Mouse (Mus musculus): Measurements from ENCODE around the gene Gpr19. TPM values are rescaled to one million over a fixed set of nuclear protein-coding genes. Genes with fewer than 3 reads are reported as not detected.
A peak's percentile ranks its signal among the peaks of the same experiment; 100 is the strongest.

The Gpr19 gene
- polyA plus RNA-seq, 1 experiment from 2014 or later = 10.8 TPM

- no peaks in the 10 kb centered on the region for H3K9me3 ChIP-seq (ENCODE audit: low read depth, low read length)
- no peaks in the 10 kb centered on the region for H3K27me3 ChIP-seq (ENCODE audit: insufficient read depth, low read length)
- peak; percentile 55 for TF ChIP-seq CTCF (IDR thresholded peaks at IDR 0.05; ENCODE audit: low read depth)
- H3K9ac ChIP-seq = no peak overlapping the region
- ATAC-seq (ENCODE audit: insufficient read depth) (no peak), DNase-seq (peak; percentile 44)
- H3K4me2 ChIP-seq = no peak overlapping the region
- 0 out of 2 replicates have a peak, but pooled peaks cover 4% of the 10 kb centered on the region for H3K36me3 ChIP-seq (ENCODE audit: insufficient read depth)
- H3K27ac ChIP-seq (ENCODE audit: low read depth) = no peak overlapping the region
- WGBS = 61% methylated on average over 6 of the region's 6 CpGs
- H3K4me1 ChIP-seq (ENCODE audit: insufficient read depth) = no peaks in the 10 kb centered on the region
- no peak overlapping the region for H3K4me3 ChIP-seq (ENCODE audit: low read depth, low read length)
These were observed 21.6 kb downstream of the Gpr19 start for GRCm38 (mm10) chr6:134876795-134877194.

GRCm38 (mm10) chr6:134873018-134873417 lies 25.4 kb downstream of the Gpr19 start:
- H3K4me3 ChIP-seq (ENCODE audit: low read depth, low read length) = no peak overlapping the region
- no peak overlapping the region for H3K27ac ChIP-seq (ENCODE audit: low read depth)
- H3K9ac ChIP-seq = no peak overlapping the region
- ATAC-seq (ENCODE audit: insufficient read depth) (no peak), DNase-seq (peak; percentile 14)
- peak; percentile 48 for TF ChIP-seq CTCF (IDR thresholded peaks at IDR 0.05; ENCODE audit: low read depth)
- no peak overlapping the region for H3K4me2 ChIP-seq
- no peaks in the 10 kb centered on the region for H3K27me3 ChIP-seq (ENCODE audit: insufficient read depth, low read length)
- H3K36me3 ChIP-seq (ENCODE audit: insufficient read depth) = peaks cover 13% of the 10 kb centered on the region; the same call in 1 of the 2 replicates
- WGBS = 76% methylated on average over 2 of the region's 2 CpGs
- no peaks in the 10 kb centered on the region for H3K9me3 ChIP-seq (ENCODE audit: low read depth, low read length)
- no peaks in the 10 kb centered on the region for H3K4me1 ChIP-seq (ENCODE audit: insufficient read depth)

GRCm38 (mm10) chr6:134872236-134872635 lies 26.1 kb downstream of the Gpr19 start:
- H3K36me3 ChIP-seq (ENCODE audit: insufficient read depth) = peaks cover 13% of the 10 kb centered on the region; the same call in 1 of the 2 replicates
- no peaks in the 10 kb centered on the region for H3K4me1 ChIP-seq (ENCODE audit: insufficient read depth)
- no peak overlapping the region for H3K4me2 ChIP-seq
- no peaks in the 10 kb centered on the region for H3K9me3 ChIP-seq (ENCODE audit: low read depth, low read length)
- no peak overlapping the region for H3K9ac ChIP-seq
- ATAC-seq (ENCODE audit: insufficient read depth) (no peak), DNase-seq (no peak)
- H3K4me3 ChIP-seq (ENCODE audit: low read depth, low read length) = no peak overlapping the region
- H3K27ac ChIP-seq (ENCODE audit: low read depth) = no peak overlapping the region
- H3K27me3 ChIP-seq (ENCODE audit: insufficient read depth, low read length) = no peaks in the 10 kb centered on the region
- WGBS = 66% methylated on average over 2 of the region's 2 CpGs
- no peak for TF ChIP-seq CTCF (IDR thresholded peaks at IDR 0.05; ENCODE audit: low read depth)

GRCm38 (mm10) chr6:134870887-134871286 lies 27.5 kb downstream of the Gpr19 start:
- H3K4me3 ChIP-seq (ENCODE audit: low read depth, low read length) = no peak overlapping the region
- H3K4me2 ChIP-seq = no peak overlapping the region
- 88% methylated on average over 4 of the region's 4 CpGs for WGBS
- H3K27me3 ChIP-seq (ENCODE audit: insufficient read depth, low read length) = no peaks in the 10 kb centered on the region
- H3K27ac ChIP-seq (ENCODE audit: low read depth) = no peak overlapping the region
- ATAC-seq (ENCODE audit: insufficient read depth) (no peak), DNase-seq (no peak)
- no peaks in the 10 kb centered on the region for H3K9me3 ChIP-seq (ENCODE audit: low read depth, low read length)
- peaks cover 9% of the 10 kb centered on the region; the same call in 1 of the 2 replicates for H3K36me3 ChIP-seq (ENCODE audit: insufficient read depth)
- H3K9ac ChIP-seq = no peak overlapping the region
- no peak for TF ChIP-seq CTCF (IDR thresholded peaks at IDR 0.05; ENCODE audit: low read depth)
- H3K4me1 ChIP-seq (ENCODE audit: insufficient read depth) = no peaks in the 10 kb centered on the region

GRCm38 (mm10) chr6:134870209-134870742 lies 28.1 kb downstream of the Gpr19 start:
- Histone ChIP-seq H3K27ac (ENCODE audit: low read depth) (no peak overlapping the region), H3K36me3 (ENCODE audit: insufficient read depth) (peaks cover 9% of the 10 kb centered on the region; the same call in 1 of the 2 replicates), H3K9me3 (ENCODE audit: low read depth, low read length) (no peaks in the 10 kb centered on the region), H3K4me1 (ENCODE audit: insufficient read depth) (no peaks in the 10 kb centered on the region), H3K27me3 (ENCODE audit: insufficient read depth, low read length) (no peaks in the 10 kb centered on the region), H3K4me3 (ENCODE audit: low read depth, low read length) (no peak overlapping the region), H3K9ac (no peak overlapping the region), H3K4me2 (no peak overlapping the region)
- ATAC-seq (ENCODE audit: insufficient read depth) (no peak), DNase-seq (no peak)
- WGBS = 84% methylated on average over 12 of the region's 12 CpGs
- TF ChIP-seq CTCF (IDR thresholded peaks at IDR 0.05; ENCODE audit: low read depth) = no peak

- WGBS = 78% methylated on average over 3 of the region's 3 CpGs
- no peak for TF ChIP-seq CTCF (IDR thresholded peaks at IDR 0.05; ENCODE audit: low read depth)
- Histone ChIP-seq H3K9me3 (ENCODE audit: low read depth, low read length) (no peaks in the 10 kb centered on the region), H3K4me2 (no peak overlapping the region), H3K4me1 (ENCODE audit: insufficient read depth) (0 out of 2 replicates have a peak, but pooled peaks cover 5% of the 10 kb centered on the region), H3K27ac (ENCODE audit: low read depth) (no peak overlapping the region), H3K4me3 (ENCODE audit: low read depth, low read length) (no peak overlapping the region), H3K9ac (no peak overlapping the region), H3K27me3 (ENCODE audit: insufficient read depth, low read length) (no peaks in the 10 kb centered on the region), H3K36me3 (ENCODE audit: insufficient read depth) (peaks cover 9% of the 10 kb centered on the region; the same call in 1 of the 2 replicates)
- no peak for ATAC-seq (ENCODE audit: insufficient read depth)
- DNase-seq = no peak
These were observed 31.1 kb downstream of the Gpr19 start for GRCm38 (mm10) chr6:134867325-134867724.

- no peak overlapping the region for H3K27ac ChIP-seq (ENCODE audit: low read depth)
- no peak overlapping the region for H3K4me3 ChIP-seq (ENCODE audit: low read depth, low read length)
- no peak for TF ChIP-seq CTCF (IDR thresholded peaks at IDR 0.05; ENCODE audit: low read depth)
- WGBS = 87% methylated on average over 7 of the region's 7 CpGs
- peaks cover 9% of the 10 kb centered on the region; the same call in 1 of the 2 replicates for H3K4me1 ChIP-seq (ENCODE audit: insufficient read depth)
- DNase-seq (no peak), ATAC-seq (ENCODE audit: insufficient read depth) (no peak)
- no peak overlapping the region for H3K4me2 ChIP-seq
- peaks cover 9% of the 10 kb centered on the region; the same call in 1 of the 2 replicates for H3K36me3 ChIP-seq (ENCODE audit: insufficient read depth)
- 0 out of 2 replicates have a peak, but pooled peaks cover 3% of the 10 kb centered on the region for H3K27me3 ChIP-seq (ENCODE audit: insufficient read depth, low read length)
- no peak overlapping the region for H3K9ac ChIP-seq
- H3K9me3 ChIP-seq (ENCODE audit: low read depth, low read length) = no peaks in the 10 kb centered on the region
These were observed 32.3 kb downstream of the Gpr19 start for GRCm38 (mm10) chr6:134866113-134866512.
